Mouse (Mus musculus): ENCODE results near the gene St6gal1. TPM values are rescaled to one million over a fixed set of nuclear protein-coding genes. Genes with fewer than 3 reads are reported as not detected.

St6gal1 gene
- total RNA-seq, 1 experiment = 7.2 TPM

- H3K4me1 ChIP-seq (ENCODE audit: control insufficient read depth in 2 of 2, insufficient read depth in 2 of 2, low read length in 2 of 2, poor library complexity in 1 of 2) = peaks cover 0 to under 1% of the 10 kb centered on the region in 2 experiments; a peak in 1 of 4 replicates
- no peak overlapping the region for H3K9ac ChIP-seq (ENCODE audit: insufficient read depth, low read depth, low read length, poor library complexity, severe bottlenecking)
- H3K9me3 ChIP-seq (ENCODE audit: control insufficient read depth, insufficient read depth, low read depth, low read length) = no peaks in the 10 kb centered on the region
- no peaks in the 10 kb centered on the region for H3K36me3 ChIP-seq (ENCODE audit: control insufficient read depth, insufficient read depth, low read length, poor library complexity, severe bottlenecking)
- H3K27ac ChIP-seq (ENCODE audit: insufficient read depth, low read depth, low read length, poor library complexity, severe bottlenecking) = no peak overlapping the region
- in situ Hi-C loops (cut with MboI; ENCODE audit: low sequenced_read_pairs in 2 of 2, unreplicated experiment in 2 of 2) = no loop called here
- no peak for DNase-seq (ENCODE audit: low read depth, low spot score)
- no peak overlapping the region for H3K4me3 ChIP-seq (ENCODE audit: insufficient read depth in 1 of 2, low read depth in 1 of 2, low read length in 2 of 2, poor library complexity in 1 of 2, severe bottlenecking in 1 of 2)
- TF ChIP-seq MAFK (IDR thresholded peaks at IDR 0.05; ENCODE audit: insufficient read depth, low read depth, low read length) = no peak
- no peak for TF ChIP-seq HCFC1 (IDR thresholded peaks at IDR 0.05; ENCODE audit: borderline replicate concordance, insufficient read depth, low read length)
- no peak for TF ChIP-seq ZNF384 (IDR thresholded peaks at IDR 0.05; ENCODE audit: low read depth, low read length)
Observed at GRCm38 (mm10) chr16:23282941-23283340, 58.4 kb downstream of the St6gal1 start.

GRCm38 (mm10) chr16:23283677-23284076 lies 59.1 kb downstream of the St6gal1 start:
- no peak for TF ChIP-seq ZNF384 (IDR thresholded peaks at IDR 0.05; ENCODE audit: low read depth, low read length)
- TF ChIP-seq CHD2 (IDR thresholded peaks at IDR 0.05; ENCODE audit: low read depth, low read length) = no peak
- no peak for TF ChIP-seq MAFK (IDR thresholded peaks at IDR 0.05; ENCODE audit: insufficient read depth, low read depth, low read length)
- TF ChIP-seq ZC3H11A (IDR thresholded peaks at IDR 0.05; ENCODE audit: borderline replicate concordance, low read depth, low read length) = no peak
- TF ChIP-seq HCFC1 (IDR thresholded peaks at IDR 0.05; ENCODE audit: borderline replicate concordance, insufficient read depth, low read length) = no peak
- Histone ChIP-seq H3K27ac (ENCODE audit: insufficient read depth, low read depth, low read length, poor library complexity, severe bottlenecking) (no peak overlapping the region), H3K4me3 (ENCODE audit: insufficient read depth in 1 of 2, low read depth in 1 of 2, low read length in 2 of 2, poor library complexity in 1 of 2, severe bottlenecking in 1 of 2) (no peak overlapping the region), H3K9ac (ENCODE audit: insufficient read depth, low read depth, low read length, poor library complexity, severe bottlenecking) (no peak overlapping the region), H3K9me3 (ENCODE audit: control insufficient read depth, insufficient read depth, low read depth, low read length) (no peaks in the 10 kb centered on the region), H3K4me1 (ENCODE audit: control insufficient read depth in 2 of 2, insufficient read depth in 2 of 2, low read length in 2 of 2, poor library complexity in 1 of 2) (peaks cover 0 to 4% of the 10 kb centered on the region in 2 experiments; a peak in 1 of 4 replicates), H3K36me3 (ENCODE audit: control insufficient read depth, insufficient read depth, low read length, poor library complexity, severe bottlenecking) (no peaks in the 10 kb centered on the region)
- in situ Hi-C loops (cut with MboI; ENCODE audit: low sequenced_read_pairs in 2 of 2, unreplicated experiment in 2 of 2) = no loop called here
- no peak for DNase-seq (ENCODE audit: low read depth, low spot score)

GRCm38 (mm10) chr16:23284470-23285394 lies 60.2 kb downstream of the St6gal1 start:
- in situ Hi-C loops (cut with MboI; ENCODE audit: low sequenced_read_pairs in 2 of 2, unreplicated experiment in 2 of 2) = no loop called here
- no peak overlapping the region for H3K9ac ChIP-seq (ENCODE audit: insufficient read depth, low read depth, low read length, poor library complexity, severe bottlenecking)

DNA sequence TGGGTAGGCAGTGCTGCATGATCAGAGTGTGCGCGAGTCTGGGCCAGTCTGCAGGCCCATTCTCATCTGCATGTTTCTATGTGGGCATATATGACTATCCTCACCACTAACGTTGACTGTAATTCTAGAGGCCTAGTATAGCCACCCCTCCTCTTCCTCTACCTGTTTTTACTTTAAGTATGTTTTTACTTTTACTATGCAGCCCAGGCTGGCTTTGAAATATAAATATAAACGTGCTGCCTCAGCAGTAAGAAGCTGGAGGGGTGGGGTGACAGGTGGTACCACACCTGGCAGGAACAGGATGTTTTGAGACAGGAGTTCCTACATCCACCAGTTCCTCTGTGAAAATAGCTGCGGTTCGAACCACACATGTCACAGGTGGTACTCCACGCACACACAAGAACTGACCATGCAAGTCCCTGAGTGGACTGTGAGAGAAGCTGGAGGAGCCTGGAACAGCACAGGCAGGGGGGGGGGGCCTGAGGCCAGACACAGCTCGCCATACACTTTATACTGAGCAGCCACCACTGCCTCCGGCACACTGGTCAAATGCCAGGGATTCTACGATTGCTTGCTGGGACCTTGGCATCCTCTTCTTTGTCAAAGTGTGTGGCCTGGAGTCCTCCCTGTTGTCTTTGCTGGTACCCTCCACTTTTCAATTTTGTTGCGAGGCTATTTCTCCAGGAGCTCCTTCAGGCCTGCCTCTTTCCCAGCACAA lies 62.0 kb downstream of the St6gal1 start:
- TF ChIP-seq ZC3H11A (IDR thresholded peaks at IDR 0.05; ENCODE audit: borderline replicate concordance, low read depth, low read length) = no peak
- no peak for TF ChIP-seq CHD2 (IDR thresholded peaks at IDR 0.05; ENCODE audit: low read depth, low read length)
- no peak for TF ChIP-seq HCFC1 (IDR thresholded peaks at IDR 0.05; ENCODE audit: borderline replicate concordance, insufficient read depth, low read length)
- no peak for TF ChIP-seq MAFK (IDR thresholded peaks at IDR 0.05; ENCODE audit: insufficient read depth, low read depth, low read length)
- no peak for TF ChIP-seq ZNF384 (IDR thresholded peaks at IDR 0.05; ENCODE audit: low read depth, low read length)
- no peak for DNase-seq (ENCODE audit: low read depth, low spot score)
- Histone ChIP-seq H3K36me3 (ENCODE audit: control insufficient read depth, insufficient read depth, low read length, poor library complexity, severe bottlenecking) (no peaks in the 10 kb centered on the region), H3K27ac (ENCODE audit: insufficient read depth, low read depth, low read length, poor library complexity, severe bottlenecking) (no peak overlapping the region), H3K4me3 (ENCODE audit: insufficient read depth in 1 of 2, low read depth in 1 of 2, low read length in 2 of 2, poor library complexity in 1 of 2, severe bottlenecking in 1 of 2) (no peak overlapping the region), H3K9me3 (ENCODE audit: control insufficient read depth, insufficient read depth, low read depth, low read length) (no peaks in the 10 kb centered on the region), H3K9ac (ENCODE audit: insufficient read depth, low read depth, low read length, poor library complexity, severe bottlenecking) (no peak overlapping the region), H3K4me1 (ENCODE audit: control insufficient read depth in 2 of 2, insufficient read depth in 2 of 2, low read length in 2 of 2, poor library complexity in 1 of 2) (peaks cover 0 to 4% of the 10 kb centered on the region in 2 experiments; a peak in 1 of 4 replicates)
- in situ Hi-C loops (cut with MboI; ENCODE audit: low sequenced_read_pairs in 2 of 2, unreplicated experiment in 2 of 2) = no loop called here

More at GRCm38 (mm10) chr16:23284470-23285394, 60.2 kb downstream of the St6gal1 start:
- Histone ChIP-seq H3K36me3 (ENCODE audit: control insufficient read depth, insufficient read depth, low read length, poor library complexity, severe bottlenecking) (no peaks in the 10 kb centered on the region), H3K27ac (ENCODE audit: insufficient read depth, low read depth, low read length, poor library complexity, severe bottlenecking) (no peak overlapping the region), H3K4me3 (ENCODE audit: insufficient read depth in 1 of 2, low read depth in 1 of 2, low read length in 2 of 2, poor library complexity in 1 of 2, severe bottlenecking in 1 of 2) (no peak overlapping the region), H3K4me1 (ENCODE audit: control insufficient read depth in 2 of 2, insufficient read depth in 2 of 2, low read length in 2 of 2, poor library complexity in 1 of 2) (peaks cover 0 to 4% of the 10 kb centered on the region in 2 experiments; a peak in 1 of 4 replicates), H3K9me3 (ENCODE audit: control insufficient read depth, insufficient read depth, low read depth, low read length) (no peaks in the 10 kb centered on the region)
- no peak for DNase-seq (ENCODE audit: low read depth, low spot score)
- no peak for TF ChIP-seq ZC3H11A (IDR thresholded peaks at IDR 0.05; ENCODE audit: borderline replicate concordance, low read depth, low read length)
- no peak for TF ChIP-seq CHD2 (IDR thresholded peaks at IDR 0.05; ENCODE audit: low read depth, low read length)
- TF ChIP-seq HCFC1 (IDR thresholded peaks at IDR 0.05; ENCODE audit: borderline replicate concordance, insufficient read depth, low read length) = no peak
- TF ChIP-seq MAFK (IDR thresholded peaks at IDR 0.05; ENCODE audit: insufficient read depth, low read depth, low read length) = no peak
- TF ChIP-seq ZNF384 (IDR thresholded peaks at IDR 0.05; ENCODE audit: low read depth, low read length) = no peak
